Mouse (Mus musculus) forebrain, embryonic 14.5 days (tissue): Measurements from ENCODE around the gene Bcl7a. TPM values are rescaled to one million over a fixed set of nuclear protein-coding genes. Genes with fewer than 3 reads are reported as not detected.
A peak's percentile ranks its signal among the peaks of the same experiment; 100 is the strongest.

Experiments
- ATAC-seq: fragments of 200-750 bp; cut with Nextera tagmentation; 2 replicates; pipeline ENCODE4 v1.8.0; 2017; ENCODE audit warnings: mild to moderate bottlenecking, moderate library complexity
- DNase-seq: peaks from one replicate; pipeline ENCODE4 v3.0.0-alpha.2; 2015; ENCODE audit warnings: low spot score
- H3K27ac ChIP-seq: fragments of 300-500 bp; sonication (generic); 2 replicates; pipeline ENCODE4 v1.5.1; 2014; ENCODE audit warnings: low read depth, mild to moderate bottlenecking, control low read depth, low read length, moderate library complexity
- H3K27me3 ChIP-seq: fragments of 300-500 bp; sonication (generic); replicated peaks from 2 replicates; pipeline ENCODE4 v1.6.1; 2014; ENCODE audit warnings: low read length, control low read depth, mixed read lengths; ENCODE audit not compliant: control insufficient read depth, insufficient read depth
- H3K36me3 ChIP-seq: fragments of 300-500 bp; sonication (generic); 2 replicates; pipeline ENCODE4 v1.6.1; 2014; ENCODE audit warnings: low read length, control low read depth; ENCODE audit not compliant: control insufficient read depth, insufficient read depth
- H3K4me1 ChIP-seq: fragments of 300-500 bp; sonication (generic); 2 replicates; pipeline ENCODE4 v1.6.1; 2014; ENCODE audit warnings: antibody characterized with exemption, low read length, control low read depth; ENCODE audit not compliant: control insufficient read depth, insufficient read depth
- H3K4me2 ChIP-seq: fragments of 300-500 bp; sonication (generic); 2 replicates; pipeline ENCODE4 v1.6.1; 2014; ENCODE audit warnings: mild to moderate bottlenecking, control low read depth, low read length
- H3K4me3 ChIP-seq: fragments of 300-500 bp; sonication (generic); 2 replicates; pipeline ENCODE4 v1.5.1; 2014; ENCODE audit warnings: low read depth, low read length, control low read depth
- H3K9ac ChIP-seq: fragments of 300-500 bp; sonication (generic); 2 replicates; pipeline ENCODE4 v1.6.1; 2014; ENCODE audit warnings: mild to moderate bottlenecking, low read length, control low read depth, moderate library complexity
- H3K9me3 ChIP-seq: fragments of 300-500 bp; sonication (generic); replicated peaks from 2 replicates; pipeline ENCODE4 v1.6.1; 2016; ENCODE audit warnings: low read length, control low read depth, mixed read lengths; ENCODE audit not compliant: control insufficient read depth
- WGBS: fragments of 180-500 bp; shearing (Covaris S2); extraction: QIAGEN DNeasy Blood & Tissue Kit; methylation state at CpG from one replicate; pipeline ENCODE4 v1.1.7; 2014; 5-methylcytosine and 5-hydroxymethylcytosine counted together
- polyA plus RNA-seq: library from polyadenylated mRNA; unstranded; fragments of >200 nt; fragmentation: Nextera tagmentation; extraction: Ambion mirVana; gene quantifications from 2 replicates; pipeline ENCODE4 v1.2.1, GENCODE M21; 2014

Gene Bcl7a
- polyA plus RNA-seq, 1 experiment from 2014 or later: 71.6 TPM

DNA sequence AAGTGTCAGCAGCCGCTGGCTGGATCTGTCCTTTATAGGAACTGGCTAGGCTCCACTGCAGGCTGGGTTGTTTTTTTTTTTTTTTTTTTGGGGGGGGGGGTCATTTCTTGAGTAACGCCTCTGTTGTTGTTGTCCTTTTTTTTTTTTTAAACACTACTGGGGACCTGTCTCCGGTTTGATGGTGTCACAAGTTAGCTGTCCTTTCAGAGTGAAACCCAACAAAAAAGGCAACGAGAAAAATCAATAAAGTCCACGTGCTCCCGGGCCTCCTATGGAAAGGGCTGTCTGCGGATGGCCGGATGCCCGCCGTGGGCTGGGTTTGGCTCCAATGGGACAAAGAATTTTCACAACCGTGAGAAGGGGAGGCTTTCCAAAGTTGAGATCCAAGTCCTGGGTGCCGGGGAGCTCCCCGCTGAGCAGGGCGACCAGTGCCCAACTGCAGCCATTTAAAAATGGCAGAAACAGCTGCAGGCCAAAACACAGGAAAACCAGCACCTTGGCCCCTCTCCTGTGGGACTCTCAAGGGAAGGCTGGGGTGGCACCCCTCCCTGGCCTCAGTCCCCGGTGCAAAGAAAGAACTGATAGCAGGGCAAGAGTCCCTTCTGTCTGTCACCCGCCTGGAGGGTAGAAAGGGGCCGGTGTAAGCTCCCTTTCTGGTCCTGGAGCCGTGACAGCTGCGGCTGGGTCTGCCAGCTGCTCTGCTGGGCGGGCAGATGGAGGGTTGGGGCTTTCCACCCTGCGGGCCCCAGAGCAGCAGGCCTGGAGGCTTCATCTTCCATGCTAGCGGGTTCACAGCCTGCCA is 2.4 kb downstream of the Bcl7a start:
- Histone ChIP-seq H3K4me3 (peak overlapping the region; percentile 96), H3K27ac (peak overlapping the region; percentile 100), H3K4me1 (peaks cover 19% of the 10 kb centered on the region), H3K27me3 (no peaks in the 10 kb centered on the region), H3K36me3 (peaks cover 13% of the 10 kb centered on the region; the same call in 1 of the 2 replicates), H3K9ac (peak overlapping the region; percentile 99), H3K9me3 (no peaks in the 10 kb centered on the region), H3K4me2 (peak overlapping the region; percentile 81)
- peak; percentile 87 for DNase-seq
- WGBS: 2% methylated on average over 22 of the region's 22 CpGs
- ATAC-seq: peak; percentile 74

DNA sequence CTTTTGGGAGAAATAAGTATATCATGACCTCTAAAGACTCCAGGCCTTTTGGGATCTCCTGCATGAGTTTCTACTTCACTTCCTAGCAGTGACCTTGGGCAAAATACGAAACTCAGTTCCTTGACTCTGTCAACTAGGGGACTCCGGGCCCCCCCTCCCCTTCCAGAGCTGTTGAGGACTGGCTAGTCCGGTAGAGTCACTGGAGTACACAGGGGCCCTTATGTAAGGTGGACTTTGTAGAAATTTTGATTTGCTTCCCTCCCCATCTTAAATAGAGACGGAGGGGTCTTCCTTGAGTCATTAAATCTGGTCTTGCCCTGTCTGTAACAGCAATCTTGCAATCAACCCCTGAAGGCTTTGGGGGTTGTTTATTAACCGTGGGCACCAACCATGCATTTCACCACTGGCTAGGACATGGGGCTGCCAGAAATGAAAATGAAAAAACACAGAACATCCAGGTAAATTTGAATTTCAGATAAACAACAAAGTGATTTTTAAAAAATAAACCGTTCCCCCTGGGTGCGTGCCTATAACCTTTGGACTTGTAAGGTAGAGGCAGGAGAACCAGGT is 3.2 kb downstream of the Bcl7a start:
- Histone ChIP-seq H3K9me3 (no peaks in the 10 kb centered on the region), H3K4me3 (peak overlapping the region; percentile 96), H3K9ac (peak overlapping the region; percentile 99), H3K27ac (peak overlapping the region; percentile 100), H3K36me3 (peaks cover 19% of the 10 kb centered on the region), H3K27me3 (no peaks in the 10 kb centered on the region), H3K4me1 (peaks cover 19% of the 10 kb centered on the region), H3K4me2 (peak overlapping the region; percentile 81)
- 61% methylated on average over 7 of the region's 7 CpGs for WGBS
- ATAC-seq (no peak), DNase-seq (no peak)

- Histone ChIP-seq H3K4me2 (peak overlapping the region; percentile 81; the same call in 1 of the 2 replicates), H3K9me3 (no peaks in the 10 kb centered on the region), H3K27ac (no peak overlapping the region), H3K4me1 (peaks cover 19% of the 10 kb centered on the region), H3K27me3 (no peaks in the 10 kb centered on the region), H3K9ac (no peak overlapping the region), H3K4me3 (no peak overlapping the region), H3K36me3 (peaks cover 28% of the 10 kb centered on the region)
- DNase-seq: no peak
- 78% methylated on average over 2 of the region's 2 CpGs for WGBS
- no peak for ATAC-seq
Measured at GRCm38 (mm10) chr5:123347985-123348384, 4.4 kb downstream of the Bcl7a start.

- Histone ChIP-seq H3K27me3 (no peaks in the 10 kb centered on the region), H3K36me3 (peaks cover 42% of the 10 kb centered on the region), H3K9ac (no peak overlapping the region), H3K4me2 (no peak overlapping the region), H3K4me1 (peaks cover 19% of the 10 kb centered on the region), H3K4me3 (no peak overlapping the region), H3K9me3 (no peaks in the 10 kb centered on the region), H3K27ac (no peak overlapping the region)
- DNase-seq: no peak
- WGBS: 75% methylated on average over 10 of the region's 10 CpGs
- ATAC-seq: no peak
Measured at GRCm38 (mm10) chr5:123350386-123350785, 6.8 kb downstream of the Bcl7a start.

DNA sequence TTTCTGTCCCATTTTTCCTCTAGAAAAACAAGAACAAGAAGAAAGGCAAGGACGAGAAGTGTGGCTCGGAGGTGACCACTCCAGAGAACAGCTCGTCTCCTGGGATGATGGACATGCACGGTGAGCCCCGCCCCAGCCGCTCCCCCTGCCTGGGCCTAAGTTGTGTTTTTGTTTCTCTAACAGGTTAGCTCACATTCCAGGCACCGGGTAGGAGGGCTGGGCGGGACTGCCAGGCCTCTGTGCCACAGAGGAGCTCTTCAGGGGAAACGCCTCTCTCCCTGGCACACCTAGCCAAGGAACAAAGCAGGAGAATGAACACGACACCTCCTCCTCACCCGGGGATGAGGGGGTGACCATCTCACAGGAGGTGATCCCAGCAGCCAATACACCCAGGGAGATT is 12.3 kb downstream of the Bcl7a start:
- Histone ChIP-seq H3K27ac (no peak overlapping the region), H3K4me3 (no peak overlapping the region), H3K36me3 (peaks cover 84% of the 10 kb centered on the region), H3K9ac (no peak overlapping the region), H3K4me2 (no peak overlapping the region), H3K27me3 (no peaks in the 10 kb centered on the region), H3K4me1 (peaks cover under 1% of the 10 kb centered on the region; the same call in 1 of the 2 replicates), H3K9me3 (no peaks in the 10 kb centered on the region)
- DNase-seq: no peak
- 80% methylated on average over 11 of the region's 11 CpGs for WGBS
- ATAC-seq: no peak

DNA sequence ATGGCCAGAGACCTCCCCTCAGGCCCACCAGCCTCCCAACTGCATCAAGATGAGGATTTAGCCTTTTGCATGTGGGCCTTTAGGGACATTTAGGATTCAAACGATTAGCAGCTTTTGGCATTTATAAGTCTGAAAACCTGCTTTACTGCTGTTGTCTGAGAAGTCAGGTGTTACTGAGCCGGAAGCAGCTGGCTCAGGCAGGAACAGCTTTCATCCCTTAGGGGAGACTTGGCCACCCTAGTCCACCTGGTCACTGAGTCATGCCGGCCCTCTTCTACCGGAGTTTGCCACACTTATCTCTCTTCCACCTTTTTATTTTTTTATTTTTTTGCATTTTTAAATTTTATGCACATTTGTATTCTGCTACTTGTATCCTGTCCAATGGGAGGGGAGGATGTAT is 13.6 kb downstream of the Bcl7a start:
- Histone ChIP-seq H3K9ac (no peak overlapping the region), H3K27ac (no peak overlapping the region), H3K27me3 (no peaks in the 10 kb centered on the region), H3K4me3 (no peak overlapping the region), H3K9me3 (no peaks in the 10 kb centered on the region), H3K4me2 (no peak overlapping the region), H3K36me3 (peaks cover 87% of the 10 kb centered on the region), H3K4me1 (no peaks in the 10 kb centered on the region)
- 94% methylated on average over 4 of the region's 4 CpGs for WGBS
- ATAC-seq (no peak), DNase-seq (no peak)

DNA sequence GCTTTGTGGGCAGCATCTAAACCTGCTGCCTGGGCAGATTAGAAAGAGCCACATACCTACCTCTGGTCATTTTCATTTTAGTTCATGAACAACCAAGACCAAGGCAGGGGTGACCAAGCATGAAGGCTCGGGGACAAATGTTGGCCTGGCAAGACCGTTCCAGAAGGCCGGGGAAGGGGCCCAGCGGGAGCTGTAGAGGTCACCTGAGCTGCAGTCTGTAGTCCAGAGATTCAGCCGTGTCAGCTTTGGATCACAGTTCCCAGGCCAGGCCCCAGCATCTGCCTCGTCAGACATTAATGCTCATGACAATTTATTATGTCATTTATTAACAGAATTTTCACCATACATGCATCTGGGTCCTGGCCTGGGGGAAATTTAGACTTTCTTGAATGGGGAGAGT is 15.8 kb downstream of the Bcl7a start:
- H3K4me2 ChIP-seq: no peak overlapping the region
- H3K27ac ChIP-seq: no peak overlapping the region
- H3K9ac ChIP-seq: no peak overlapping the region
- peaks cover 98% of the 10 kb centered on the region for H3K36me3 ChIP-seq
- no peak for ATAC-seq
- DNase-seq: no peak
- WGBS: 91% methylated on average over 6 of the region's 6 CpGs
- H3K27me3 ChIP-seq: no peaks in the 10 kb centered on the region
- H3K4me3 ChIP-seq: no peak overlapping the region
- no peaks in the 10 kb centered on the region for H3K9me3 ChIP-seq
- H3K4me1 ChIP-seq: no peaks in the 10 kb centered on the region

DNA sequence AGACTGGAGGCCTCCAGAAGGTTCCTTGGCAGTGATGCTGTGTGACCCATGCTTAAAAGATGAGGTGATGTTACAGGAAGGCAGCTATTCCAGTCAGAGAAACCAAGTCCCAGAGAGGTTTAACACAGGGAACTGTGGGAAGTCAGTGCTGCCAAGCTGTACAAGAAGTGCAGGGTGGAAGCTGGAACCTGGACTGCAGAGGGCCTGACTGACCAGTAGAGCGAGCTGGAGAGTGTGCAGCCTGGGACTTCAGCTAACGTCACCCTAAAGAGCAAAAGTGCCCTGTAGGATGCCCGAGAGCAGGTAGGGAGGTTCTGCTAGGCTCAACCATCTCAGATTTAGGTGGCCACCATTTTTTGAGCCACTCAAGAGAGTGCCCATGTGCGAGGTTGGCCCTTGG is 19.3 kb downstream of the Bcl7a start:
- H3K27ac ChIP-seq: no peak overlapping the region
- H3K9me3 ChIP-seq: no peaks in the 10 kb centered on the region
- peaks cover 93% of the 10 kb centered on the region for H3K36me3 ChIP-seq
- DNase-seq (no peak), ATAC-seq (no peak)
- H3K4me2 ChIP-seq: no peak overlapping the region
- H3K4me3 ChIP-seq: no peak overlapping the region
- no peak overlapping the region for H3K9ac ChIP-seq
- no peaks in the 10 kb centered on the region for H3K27me3 ChIP-seq
- 86% methylated on average over 4 of the region's 4 CpGs for WGBS
- no peaks in the 10 kb centered on the region for H3K4me1 ChIP-seq

- no peaks in the 10 kb centered on the region for H3K27me3 ChIP-seq
- H3K4me3 ChIP-seq: no peak overlapping the region
- WGBS: 88% methylated on average over 11 of the region's 11 CpGs
- H3K9ac ChIP-seq: no peak overlapping the region
- ATAC-seq: no peak
- H3K36me3 ChIP-seq: peaks cover 93% of the 10 kb centered on the region
- H3K4me1 ChIP-seq: no peaks in the 10 kb centered on the region
- no peak overlapping the region for H3K4me2 ChIP-seq
- no peak overlapping the region for H3K27ac ChIP-seq
- H3K9me3 ChIP-seq: no peaks in the 10 kb centered on the region
- no peak for DNase-seq
Measured at GRCm38 (mm10) chr5:123364302-123364971, 20.8 kb downstream of the Bcl7a start.
